Mouse (Mus musculus): ENCODE measurements around the gene Ccn5. TPM values are rescaled to one million over a fixed set of nuclear protein-coding genes. Genes with fewer than 3 reads are reported as not detected.

The Ccn5 gene
- 0.17 and 0.23 TPM in 2 replicates for polyA plus RNA-seq (2014; fragmentation: Nextera tagmentation; extraction: Ambion mirVana)

DNA sequence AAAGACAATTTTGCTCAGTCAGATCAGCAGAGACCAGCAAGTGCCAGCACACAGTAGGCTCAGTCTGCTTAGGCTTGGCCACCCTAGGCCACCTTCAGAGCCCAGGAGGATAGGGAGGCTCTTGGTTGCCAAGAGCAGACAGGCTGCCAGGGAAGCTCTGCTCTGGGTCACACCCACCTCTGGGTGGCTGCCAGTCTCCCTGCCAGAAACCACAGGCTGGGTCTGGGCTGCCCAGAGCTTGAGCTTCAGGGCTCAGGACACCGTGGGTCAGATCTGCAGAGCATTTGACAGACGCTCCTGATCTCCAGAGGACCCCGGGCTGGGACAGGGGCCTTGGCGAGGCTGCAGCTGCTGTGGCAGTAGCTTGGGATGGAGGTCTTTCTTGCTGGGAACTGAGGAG lies at the start of gene Ccn5:
Gene Ccn5 (plus strand): TSS at position 255 of the 400 bp plus-strand sequence.
- H3K27ac ChIP-seq (ENCODE audit: low read depth) = no peak within 1 kb of the TSS
- H3K4me2 ChIP-seq (ENCODE audit: low read length) = no peak within 1 kb of the TSS
- ATAC-seq (replicated peaks; ENCODE audit: low FRiP score, low TSS enrichment, low read depth) = no peak
- no peak within 1 kb of the TSS for H3K9ac ChIP-seq (ENCODE audit: low read length)
- no peaks in the 10 kb centered on the region for H3K9me3 ChIP-seq (ENCODE audit: control insufficient read depth, low read length)
- no peaks in the 10 kb centered on the region for H3K27me3 ChIP-seq (replicated peaks; ENCODE audit: control insufficient read depth, insufficient read depth, low read length)
- WGBS = 55% methylated on average over 4 of the region's 4 CpGs
- no peak for DNase-seq (ENCODE audit: low spot score)
- no peak within 1 kb of the TSS for H3K4me3 ChIP-seq (ENCODE audit: low read depth, low read length)
- H3K36me3 ChIP-seq (ENCODE audit: control insufficient read depth, insufficient read depth, low read length) = no peaks in the 10 kb centered on the region
- H3K4me1 ChIP-seq (replicated peaks; ENCODE audit: control insufficient read depth, insufficient read depth, low read length) = 0 out of 2 replicates have a peak, but pooled peaks cover 4% of the 10 kb centered on the region

- Histone ChIP-seq H3K4me1 (replicated peaks; ENCODE audit: control insufficient read depth, insufficient read depth, low read length) (no peaks in the 10 kb centered on the region), H3K4me3 (ENCODE audit: low read depth, low read length) (no peak overlapping the region), H3K27me3 (replicated peaks; ENCODE audit: control insufficient read depth, insufficient read depth, low read length) (no peaks in the 10 kb centered on the region), H3K9me3 (ENCODE audit: control insufficient read depth, low read length) (no peaks in the 10 kb centered on the region), H3K4me2 (ENCODE audit: low read length) (no peak overlapping the region), H3K27ac (ENCODE audit: low read depth) (no peak overlapping the region), H3K36me3 (ENCODE audit: control insufficient read depth, insufficient read depth, low read length) (no peaks in the 10 kb centered on the region), H3K9ac (ENCODE audit: low read length) (no peak overlapping the region)
- no peak for ATAC-seq (replicated peaks; ENCODE audit: low FRiP score, low TSS enrichment, low read depth)
- WGBS = 26% methylated on average over 13 of the region's 13 CpGs
- DNase-seq (ENCODE audit: low spot score) = no peak
These were observed 44.0 kb upstream of the Ccn5 start for GRCm38 (mm10) chr2:163776661-163777060.

DNA sequence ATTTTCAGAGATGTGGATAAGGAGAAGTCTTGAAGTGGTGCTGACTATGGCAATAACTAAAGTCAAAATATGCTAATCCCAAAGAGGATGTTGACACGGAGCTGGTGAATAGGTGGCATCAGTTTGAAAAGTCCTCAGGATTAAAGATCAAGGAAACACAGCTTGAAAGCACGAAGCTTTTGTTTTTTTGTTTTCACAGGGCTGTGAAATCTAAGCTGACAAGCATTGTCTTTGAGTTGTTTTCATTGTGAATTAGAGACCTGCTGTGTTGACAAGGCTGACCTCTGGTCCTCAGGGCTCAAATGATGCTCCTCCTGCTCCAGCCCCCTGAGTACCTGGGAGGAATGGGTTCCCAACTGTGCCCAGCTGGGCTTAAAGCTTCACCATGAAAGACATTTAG lies 43.6 kb upstream of the Ccn5 start:
- no peak for DNase-seq (ENCODE audit: low spot score)
- Histone ChIP-seq H3K9ac (ENCODE audit: low read length) (no peak overlapping the region), H3K4me3 (ENCODE audit: low read depth, low read length) (no peak overlapping the region), H3K4me1 (replicated peaks; ENCODE audit: control insufficient read depth, insufficient read depth, low read length) (no peaks in the 10 kb centered on the region), H3K9me3 (ENCODE audit: control insufficient read depth, low read length) (no peaks in the 10 kb centered on the region), H3K27me3 (replicated peaks; ENCODE audit: control insufficient read depth, insufficient read depth, low read length) (no peaks in the 10 kb centered on the region), H3K27ac (ENCODE audit: low read depth) (no peak overlapping the region), H3K4me2 (ENCODE audit: low read length) (no peak overlapping the region), H3K36me3 (ENCODE audit: control insufficient read depth, insufficient read depth, low read length) (no peaks in the 10 kb centered on the region)
- no peak for ATAC-seq (replicated peaks; ENCODE audit: low FRiP score, low TSS enrichment, low read depth)
- 6% methylated on average over 2 of the region's 2 CpGs for WGBS

GRCm38 (mm10) chr2:163778896-163779295 lies 41.8 kb upstream of the Ccn5 start:
- Histone ChIP-seq H3K4me2 (ENCODE audit: low read length) (no peak overlapping the region), H3K27ac (ENCODE audit: low read depth) (no peak overlapping the region), H3K9me3 (ENCODE audit: control insufficient read depth, low read length) (no peaks in the 10 kb centered on the region), H3K27me3 (replicated peaks; ENCODE audit: control insufficient read depth, insufficient read depth, low read length) (no peaks in the 10 kb centered on the region), H3K36me3 (ENCODE audit: control insufficient read depth, insufficient read depth, low read length) (no peaks in the 10 kb centered on the region), H3K4me1 (replicated peaks; ENCODE audit: control insufficient read depth, insufficient read depth, low read length) (no peaks in the 10 kb centered on the region), H3K9ac (ENCODE audit: low read length) (no peak overlapping the region), H3K4me3 (ENCODE audit: low read depth, low read length) (no peak overlapping the region)
- WGBS = 84% methylated on average over 4 of the region's 4 CpGs
- DNase-seq (ENCODE audit: low spot score) = no peak
- no peak for ATAC-seq (replicated peaks; ENCODE audit: low FRiP score, low TSS enrichment, low read depth)

DNA sequence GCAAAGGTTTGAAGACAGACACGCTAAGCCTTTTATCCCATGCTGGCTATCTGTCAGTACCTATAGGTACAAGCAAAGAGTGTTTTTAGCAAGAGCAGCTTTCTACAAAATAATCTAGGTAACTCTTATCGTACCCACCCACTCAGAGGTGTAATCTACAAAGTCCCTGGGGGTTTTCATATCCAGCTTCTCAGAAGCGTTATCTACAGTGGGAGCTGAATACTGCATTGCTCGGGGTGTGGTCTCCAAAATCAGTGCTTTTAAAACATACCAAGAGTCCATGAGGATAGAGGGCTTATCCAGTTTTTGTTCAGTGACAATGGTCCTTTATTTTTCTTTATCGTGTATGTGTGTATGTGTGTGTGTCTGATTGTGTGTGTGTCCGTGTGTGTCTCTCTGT lies 37.3 kb upstream of the Ccn5 start:
- Histone ChIP-seq H3K27ac (ENCODE audit: low read depth) (no peak overlapping the region), H3K27me3 (replicated peaks; ENCODE audit: control insufficient read depth, insufficient read depth, low read length) (no peaks in the 10 kb centered on the region), H3K9ac (ENCODE audit: low read length) (no peak overlapping the region), H3K4me3 (ENCODE audit: low read depth, low read length) (no peak overlapping the region), H3K9me3 (ENCODE audit: control insufficient read depth, low read length) (no peaks in the 10 kb centered on the region), H3K36me3 (ENCODE audit: control insufficient read depth, insufficient read depth, low read length) (no peaks in the 10 kb centered on the region), H3K4me1 (replicated peaks; ENCODE audit: control insufficient read depth, insufficient read depth, low read length) (no peaks in the 10 kb centered on the region), H3K4me2 (ENCODE audit: low read length) (no peak overlapping the region)
- ATAC-seq (replicated peaks; ENCODE audit: low FRiP score, low TSS enrichment, low read depth) = no peak
- 88% methylated on average over 6 of the region's 6 CpGs for WGBS
- DNase-seq (ENCODE audit: low spot score) = no peak

DNA sequence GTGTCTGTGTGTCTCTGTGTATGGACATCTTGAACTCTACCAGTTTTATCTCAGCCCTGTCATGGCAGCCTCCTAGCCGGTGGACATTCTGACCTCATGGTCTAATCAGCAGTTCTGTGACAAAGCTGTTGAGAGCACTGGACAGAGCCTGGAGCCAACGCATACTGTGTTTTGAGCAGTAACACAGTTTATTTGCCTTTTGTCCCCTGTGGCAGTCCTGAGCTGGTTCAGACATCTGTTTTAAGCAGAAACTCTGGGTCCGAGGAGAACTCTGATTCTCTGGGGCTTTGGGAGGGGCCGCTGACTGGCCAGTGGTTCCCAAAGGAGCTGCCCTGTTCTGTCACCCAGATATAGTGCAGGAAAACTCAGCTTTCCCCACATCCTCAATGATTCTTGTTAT lies 36.8 kb upstream of the Ccn5 start:
- DNase-seq (ENCODE audit: low spot score) = no peak
- Histone ChIP-seq H3K4me3 (ENCODE audit: low read depth, low read length) (no peak overlapping the region), H3K4me1 (replicated peaks; ENCODE audit: control insufficient read depth, insufficient read depth, low read length) (no peaks in the 10 kb centered on the region), H3K27ac (ENCODE audit: low read depth) (no peak overlapping the region), H3K9ac (ENCODE audit: low read length) (no peak overlapping the region), H3K27me3 (replicated peaks; ENCODE audit: control insufficient read depth, insufficient read depth, low read length) (no peaks in the 10 kb centered on the region), H3K9me3 (ENCODE audit: control insufficient read depth, low read length) (no peaks in the 10 kb centered on the region), H3K4me2 (ENCODE audit: low read length) (no peak overlapping the region), H3K36me3 (ENCODE audit: control insufficient read depth, insufficient read depth, low read length) (no peaks in the 10 kb centered on the region)
- WGBS = 69% methylated on average over 4 of the region's 4 CpGs
- no peak for ATAC-seq (replicated peaks; ENCODE audit: low FRiP score, low TSS enrichment, low read depth)

GRCm38 (mm10) chr2:163787086-163787485 lies 33.6 kb upstream of the Ccn5 start:
- Histone ChIP-seq H3K4me1 (replicated peaks; ENCODE audit: control insufficient read depth, insufficient read depth, low read length) (no peaks in the 10 kb centered on the region), H3K9me3 (ENCODE audit: control insufficient read depth, low read length) (no peaks in the 10 kb centered on the region), H3K4me3 (ENCODE audit: low read depth, low read length) (no peak overlapping the region), H3K9ac (ENCODE audit: low read length) (no peak overlapping the region), H3K36me3 (ENCODE audit: control insufficient read depth, insufficient read depth, low read length) (no peaks in the 10 kb centered on the region), H3K27ac (ENCODE audit: low read depth) (no peak overlapping the region), H3K27me3 (replicated peaks; ENCODE audit: control insufficient read depth, insufficient read depth, low read length) (no peaks in the 10 kb centered on the region), H3K4me2 (ENCODE audit: low read length) (no peak overlapping the region)
- ATAC-seq (replicated peaks; ENCODE audit: low FRiP score, low TSS enrichment, low read depth) (no peak), DNase-seq (ENCODE audit: low spot score) (no peak)
- WGBS = 80% methylated on average over 6 of the region's 6 CpGs

DNA sequence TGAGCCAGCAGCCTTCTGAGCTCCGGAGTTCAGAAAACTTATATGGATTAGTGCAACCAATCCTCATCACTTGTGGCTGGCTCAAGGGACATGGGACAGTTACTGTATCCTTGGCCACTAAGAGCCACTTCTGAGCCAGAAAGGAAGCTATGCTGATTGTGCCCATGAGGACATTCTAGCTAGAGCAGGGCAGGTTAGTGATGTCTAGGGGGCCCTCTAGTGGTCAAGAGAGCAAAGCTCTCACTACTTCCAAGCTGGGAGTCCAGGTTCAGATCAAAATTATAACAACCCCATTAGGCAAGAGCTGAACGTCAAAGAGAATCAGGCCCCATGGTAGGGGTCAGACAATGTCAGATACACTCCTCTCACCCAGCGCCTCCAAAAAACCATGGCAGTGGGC lies 33.0 kb upstream of the Ccn5 start:
- no peak for ATAC-seq (replicated peaks; ENCODE audit: low FRiP score, low TSS enrichment, low read depth)
- Histone ChIP-seq H3K4me2 (ENCODE audit: low read length) (no peak overlapping the region), H3K27ac (ENCODE audit: low read depth) (no peak overlapping the region), H3K9me3 (ENCODE audit: control insufficient read depth, low read length) (no peaks in the 10 kb centered on the region), H3K4me3 (ENCODE audit: low read depth, low read length) (no peak overlapping the region), H3K9ac (ENCODE audit: low read length) (no peak overlapping the region), H3K4me1 (replicated peaks; ENCODE audit: control insufficient read depth, insufficient read depth, low read length) (no peaks in the 10 kb centered on the region), H3K27me3 (replicated peaks; ENCODE audit: control insufficient read depth, insufficient read depth, low read length) (no peaks in the 10 kb centered on the region), H3K36me3 (ENCODE audit: control insufficient read depth, insufficient read depth, low read length) (no peaks in the 10 kb centered on the region)
- 45% methylated on average over 3 of the region's 3 CpGs for WGBS
- peak; percentile 69 for DNase-seq (ENCODE audit: low spot score)

DNA sequence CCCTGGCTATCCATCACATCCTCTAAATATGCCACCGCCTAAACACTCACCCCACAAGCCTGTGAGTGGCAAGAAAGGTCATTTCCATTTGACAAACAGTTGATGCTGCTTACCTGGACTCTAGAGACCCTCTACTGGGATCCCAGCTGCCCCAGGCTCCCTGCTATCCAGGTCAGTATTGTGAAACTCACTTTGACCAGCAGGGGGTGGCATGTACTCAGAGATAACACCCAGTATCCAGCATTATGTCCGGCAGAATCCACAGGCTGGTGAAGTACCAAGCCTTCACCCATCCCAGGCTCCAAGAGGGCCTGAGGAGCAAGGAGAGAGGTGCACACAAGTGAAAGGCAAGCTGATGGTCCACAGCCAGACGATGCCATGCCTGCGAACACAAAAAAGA lies 32.2 kb upstream of the Ccn5 start:
- Histone ChIP-seq H3K36me3 (ENCODE audit: control insufficient read depth, insufficient read depth, low read length) (no peaks in the 10 kb centered on the region), H3K27me3 (replicated peaks; ENCODE audit: control insufficient read depth, insufficient read depth, low read length) (no peaks in the 10 kb centered on the region), H3K9me3 (ENCODE audit: control insufficient read depth, low read length) (no peaks in the 10 kb centered on the region), H3K4me3 (ENCODE audit: low read depth, low read length) (no peak overlapping the region), H3K4me1 (replicated peaks; ENCODE audit: control insufficient read depth, insufficient read depth, low read length) (no peaks in the 10 kb centered on the region), H3K4me2 (ENCODE audit: low read length) (no peak overlapping the region), H3K27ac (ENCODE audit: low read depth) (no peak overlapping the region), H3K9ac (ENCODE audit: low read length) (no peak overlapping the region)
- ATAC-seq (replicated peaks; ENCODE audit: low FRiP score, low TSS enrichment, low read depth) (no peak), DNase-seq (ENCODE audit: low spot score) (peak; percentile 62)
- WGBS = 73% methylated on average over 4 of the region's 4 CpGs

Measured in intestine, embryonic 14.5 days (tissue).